ENCODE assay signal across 8 mouse cellular contexts in genomic region chr19:47536521-47537299, GRCm38 (mm10). TPM values are rescaled to one million over a fixed set of nuclear protein-coding genes. Genes with fewer than 3 reads are reported as not detected.
DNase-seq lines count a peak whose midpoint lies in the region; ATAC-seq and TF ChIP-seq lines count a peak whose summit lies in the region.

No protein-coding gene starts in this region.

- peak overlapping the region; percentile 91 for H3K27ac ChIP-seq in hindbrain, embryonic 10.5 days
- H3K27ac ChIP-seq in lung, postnatal 0 days (ENCODE audit: low read length): peak overlapping the region; percentile 95

- H3K4me3 ChIP-seq in hindbrain, embryonic 10.5 days: peak overlapping the region; percentile 66
- H3K4me3 ChIP-seq in lung, postnatal 0 days (ENCODE audit: low read depth, low read length): peak overlapping the region; percentile 48

- DNase-seq in MEL-GATA-1-ER (ENCODE audit: extremely low read depth, low read depth): peak; percentile 74
- peak; percentile 95 for DNase-seq in cerebellum, adult 8-10 months
- DNase-seq in forelimb bud, embryonic 11.5 days (ENCODE audit: low read depth, low spot score): peak; percentile 96
- DNase-seq in hindbrain, embryonic 10.5 days (ENCODE audit: low spot score): peak; percentile 98
- DNase-seq in layer of hippocampus, adult 9-11 months: peak; percentile 99
- DNase-seq in lung, postnatal 0 days (ENCODE audit: low spot score): peak; percentile 100
- DNase-seq in ovary, postnatal 14 days (ENCODE audit: low spot score): peak; percentile 96
- DNase-seq in thymus, postnatal 14 days: peak; percentile 99

- peaks cover 37% of the 10 kb centered on the region for H3K4me1 ChIP-seq in hindbrain, embryonic 10.5 days (replicated peaks)
- H3K4me1 ChIP-seq in lung, postnatal 0 days (ENCODE audit: insufficient read depth, low read depth, low read length): peaks cover 18% of the 10 kb centered on the region; the same call in 1 of the 2 replicates

- H3K27me3 ChIP-seq in hindbrain, embryonic 10.5 days (ENCODE audit: insufficient read depth, poor library complexity, severe bottlenecking): peaks cover 5% of the 10 kb centered on the region; the same call in 1 of the 2 replicates
- H3K27me3 ChIP-seq in lung, postnatal 0 days (replicated peaks; ENCODE audit: insufficient read depth, low read length): no peaks in the 10 kb centered on the region

- peak; percentile 93 for ATAC-seq in lung, postnatal 0 days

- H3K9ac ChIP-seq in lung, postnatal 0 days (replicated peaks; ENCODE audit: low read depth): peak overlapping the region; percentile 65

- peak overlapping the region; percentile 64 for H3K4me2 ChIP-seq in lung, postnatal 0 days (replicated peaks; ENCODE audit: low read depth, low read length)

- peaks cover 5% of the 10 kb centered on the region; the same call in 1 of the 2 replicates for H3K9me3 ChIP-seq in hindbrain, embryonic 10.5 days
- H3K9me3 ChIP-seq in lung, postnatal 0 days (ENCODE audit: low read length): no peaks in the 10 kb centered on the region

- no peak for TF ChIP-seq EP300 in lung, postnatal 0 days (IDR thresholded peaks at IDR 0.05)

- WGBS in hindbrain, embryonic 10.5 days: 6% methylated on average over 39 of the region's 39 CpGs
- WGBS in lung, postnatal 0 days: 1% methylated on average over 39 of the region's 39 CpGs

- H3K36me3 ChIP-seq in hindbrain, embryonic 10.5 days: peaks cover 25% of the 10 kb centered on the region
- H3K36me3 ChIP-seq in lung, postnatal 0 days (ENCODE audit: insufficient read depth, low read length): 0 out of 2 replicates have a peak, but pooled peaks cover 4% of the 10 kb centered on the region

- no peak for TF ChIP-seq CTCF in lung, postnatal 0 days (IDR thresholded peaks at IDR 0.05)

RNA-seq across cellular contexts. Expression of gene Stn1, which starts 0.6 kb away (rescaled TPM):
- polyA plus RNA-seq in hindbrain, embryonic 10.5 days (2016; fragmentation: Nextera tagmentation; extraction: Ambion mirVana): 60.9 and 63.5 TPM in 2 replicates
- 28.6 and 30.9 TPM in 2 replicates for polyA plus RNA-seq in lung, postnatal 0 days (2015; fragmentation: Nextera tagmentation; extraction: Ambion mirVana)

RNA-seq across cellular contexts. Expression of gene Slk, which starts 42.8 kb away (rescaled TPM):
- 5.1 and 7.8 TPM in 2 replicates for polyA plus RNA-seq in hindbrain, embryonic 10.5 days (2016; fragmentation: Nextera tagmentation; extraction: Ambion mirVana)
- polyA plus RNA-seq in lung, postnatal 0 days (2015; fragmentation: Nextera tagmentation; extraction: Ambion mirVana): 14.6 and 17.2 TPM in 2 replicates

Comparison
In these comparisons a context has a peak if more than half of its experiments do, and no peak if none do; other contexts are left out.
1. Peak in every context shown above with its lines: DNase-seq, ATAC-seq, H3K4me3 ChIP-seq and H3K27ac ChIP-seq.